Comparison of ENCODE assay signal across 15 mouse cellular contexts in the genomic region with DNA sequence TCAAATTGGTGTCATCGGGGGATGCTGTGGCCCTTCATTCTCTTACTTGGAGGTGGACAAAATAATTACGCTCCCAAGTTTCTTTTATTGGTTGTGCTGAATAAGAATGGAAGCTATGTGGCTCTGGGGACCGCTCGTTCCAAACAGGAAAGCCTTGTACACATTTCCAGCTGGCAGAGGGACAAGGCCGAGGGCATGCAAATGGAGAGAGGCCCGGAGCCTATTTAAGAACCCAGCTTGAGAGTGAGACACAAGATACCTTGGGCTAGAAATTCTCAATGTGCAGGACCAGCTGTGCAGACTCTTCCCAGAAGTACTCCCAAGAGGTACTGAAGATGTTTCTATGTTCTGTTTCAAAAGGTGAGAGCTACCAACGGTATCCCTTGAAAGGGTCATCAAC. TPM values are rescaled to one million over a fixed set of nuclear protein-coding genes. Genes with fewer than 3 reads are reported as not detected.
DNase-seq lines count a peak whose midpoint lies in the region; ATAC-seq and TF ChIP-seq lines count a peak whose summit lies in the region.
"Had no signal": no experiment of that assay in that cellular context is flagged by ENCODE, and none has a peak within 500 bp of the region (broad histone marks: within the 10 kb centered on the region; RNA-seq: fewer than 3 reads in every experiment).

No protein-coding gene starts in this region.

- peak; percentile 68 for DNase-seq in adrenal gland, postnatal 10 days
- no peak for DNase-seq in adrenal gland, adult 8-10 months
- DNase-seq in layer of hippocampus, adult 9-11 months: peak; percentile 25
- DNase-seq in layer of hippocampus, adult 9-10 months (ENCODE audit: low spot score): no peak
- peak; percentile 73 to 75 for DNase-seq in heart, postnatal 10 days
- no peak for DNase-seq in Muller cell, postnatal 12 days (ENCODE audit: inconsistent ontology term)
- DNase-seq: kidney, postnatal 14 days; left cerebral cortex, postnatal 4 days; thymus, adult 2 months had no signal

- H3K27ac ChIP-seq in cortical plate, adult 2 months (ENCODE audit: insufficient read depth, low read length): peak overlapping the region; percentile 35; the same call in 1 of the 2 replicates

- TF ChIP-seq CTCF in cortical plate, adult 2 months (IDR thresholded peaks at IDR 0.05; ENCODE audit: extremely low read depth, insufficient read depth, low read length): no peak

- H3K4me3 ChIP-seq in cortical plate, adult 2 months (ENCODE audit: insufficient read depth, low read length): no peak overlapping the region
- H3K4me3 ChIP-seq: myocyte had no signal

- intact Hi-C loops in heart, postnatal 10 days (cut with DNase I): no loop called here

- TF ChIP-seq POLR2A in cortical plate, adult 2 months (IDR thresholded peaks at IDR 0.05; ENCODE audit: extremely low read depth, insufficient read depth, low read length): no peak

- H3K4me1 ChIP-seq in cortical plate, adult 2 months (ENCODE audit: control insufficient read depth, insufficient read depth, low read length): no peaks in the 10 kb centered on the region

- no peak for ATAC-seq in erythroblast, adult 5-6 weeks (replicated peaks; ENCODE audit: low FRiP score, poor library complexity, severe bottlenecking)
- ATAC-seq: forebrain, embryonic 14.5 days had no signal

RNA-seq across cellular contexts. Expression of a gene that starts 21.8 kb away (rescaled TPM):
- 100 to 1,000 TPM in 1 of 2 experiments, 10 to 100 TPM in 1; 95.3 to 120 TPM for total RNA-seq in adrenal gland, postnatal 10 days (2021)
- total RNA-seq in adrenal gland, adult 8-10 months (2022): 10 to 100 TPM in 3 of 4 experiments, 1 to 10 TPM in 1; 6.9 to 25.9 (median 18.7) TPM
- 1.8 and 2.0 TPM in 2 replicates for polyA plus RNA-seq in cortical plate, adult 2 months (2012; rRNA removed)
- total RNA-seq in heart, postnatal 10 days (2021): 10 to 100 TPM; 39.2 to 52.4 TPM
- not detected in 2 replicates for total RNA-seq in erythroblast, adult 5-6 weeks (2015; ENCODE audit: low replicate concordance)
- not detected in 2 replicates for total RNA-seq in erythroblast, adult 5-6 weeks (2017; ENCODE audit: low replicate concordance)
- total RNA-seq: CH12.LX; hematopoietic stem cell, adult 5-6 weeks had no signal

RNA-seq across cellular contexts. Expression of a gene that starts 54.9 kb away (rescaled TPM):
- total RNA-seq in adrenal gland, postnatal 10 days (2021): 10 to 100 TPM; 20.7 to 25.4 TPM
- 10 to 100 TPM; 20.9 to 29.4 (median 22.4) TPM for total RNA-seq in adrenal gland, adult 8-10 months (2022)
- 23.6 and 27.2 TPM in 2 replicates for polyA plus RNA-seq in cortical plate, adult 2 months (2012; rRNA removed)
- 10 to 100 TPM; 39.2 to 40.9 TPM for total RNA-seq in heart, postnatal 10 days (2021)
- 7.3 and 23.1 TPM in 2 replicates for total RNA-seq in erythroblast, adult 5-6 weeks (2015; ENCODE audit: low replicate concordance)
- 3.1 and 11.3 TPM in 2 replicates for total RNA-seq in erythroblast, adult 5-6 weeks (2017; ENCODE audit: low replicate concordance)

Comparison
In these comparisons a context has a peak if more than half of its experiments do, and no peak if none do; other contexts are left out.
1. DNase-seq: peak in adrenal gland, postnatal 10 days (single experiment), layer of hippocampus, adult 9-11 months (single experiment) and heart, postnatal 10 days (2 of 2); none in adrenal gland, adult 8-10 months (single experiment), layer of hippocampus, adult 9-10 months (single experiment) and Muller cell, postnatal 12 days (single experiment).
2. RNA of a gene that starts 21.8 kb away (total RNA-seq): 95.3 to 120 TPM in adrenal gland, postnatal 10 days, 39.2 to 52.4 TPM in heart, postnatal 10 days and 6.9 to 25.9 TPM in adrenal gland, adult 8-10 months; not detected in erythroblast, adult 5-6 weeks; every median in the first group is over 4 times any median in the second.